Mouse (Mus musculus) G1E (cell line): ENCODE data around the gene Hsf2bp. TPM values are rescaled to one million over a fixed set of nuclear protein-coding genes. Genes with fewer than 3 reads are reported as not detected.

Experiments
- ATAC-seq: 2 replicates; pipeline ENCODE4 v1.8.0; 2016; ENCODE audit warnings: mild to moderate bottlenecking; ENCODE audit not compliant: insufficient number of reproducible peaks, poor library complexity, low FRiP score, severe bottlenecking; ENCODE audit errors: extremely low read depth
- DNase-seq: peaks from one replicate; pipeline ENCODE4 v3.0.0; 2012; ENCODE audit warnings: low spot score
- H3K27me3 ChIP-seq: 2 replicates; pipeline ENCODE4 v1.6.1; 2012; ENCODE audit warnings: mild to moderate bottlenecking, low read length, inconsistent platforms; ENCODE audit not compliant: insufficient read depth
- H3K36me3 ChIP-seq: replicated peaks from 2 replicates; pipeline ENCODE3; 2012; ENCODE audit warnings: mild to moderate bottlenecking, inconsistent platforms
- H3K4me1 ChIP-seq: 2 replicates; pipeline ENCODE4 v1.6.1; 2012; ENCODE audit warnings: low read depth, low read length, inconsistent platforms, mixed read lengths; ENCODE audit not compliant: insufficient read depth
- H3K4me3 ChIP-seq: 2 replicates; pipeline ENCODE4 v1.5.1; 2012; ENCODE audit warnings: low read depth, mild to moderate bottlenecking, inconsistent platforms, low read length, moderate library complexity, mixed read lengths
- H3K9me3 ChIP-seq: replicated peaks from 2 replicates; pipeline ENCODE4 v1.6.1; 2012; ENCODE audit warnings: inconsistent platforms
- CTCF ChIP-seq: IDR thresholded peaks from 2 replicates; pipeline ENCODE4 v1.5.1; 2012; ENCODE audit warnings: low read depth, low read length, inconsistent platforms, mixed read lengths
- GATA1 ChIP-seq: IDR thresholded peaks from 2 replicates; pipeline ENCODE4 v1.6.1; 2012; ENCODE audit warnings: borderline replicate concordance, low read length, inconsistent platforms, mixed read lengths
- GATA2 ChIP-seq: IDR thresholded peaks from 2 replicates; pipeline ENCODE4 v1.6.1; 2012; ENCODE audit warnings: low read depth, low read length, inconsistent platforms, borderline replicate concordance
- POLR2AphosphoS5 ChIP-seq: IDR thresholded peaks from 2 replicates; pipeline ENCODE4 v1.6.1; 2012; ENCODE audit warnings: low read depth, low read length, inconsistent platforms; ENCODE audit not compliant: insufficient replicate concordance
- TAL1 ChIP-seq: conservative IDR thresholded peaks from 2 replicates; pipeline ENCODE4 v1.6.1; 2012; ENCODE audit warnings: low read depth, low read length, inconsistent platforms, mixed read lengths
- polyA plus RNA-seq: library from polyadenylated mRNA; stranded (reverse); fragments of >175 nt; gene quantifications from 2 replicates; pipeline ENCODE4 v1.2.3, GENCODE M21; 2012
- total RNA-seq, 2 experiments: library from RNA; stranded (forward) in 1 of 2; stranded (reverse) in 1 of 2; fragments of 200-1000 nt in 1 of 2; fragments of >200 nt in 1 of 2; fragmentation: Nextera tagmentation in 1 of 2; gene quantifications; 2 replicates each; pipeline ENCODE4 v1.2.3; 2014 to 2017

Hsf2bp gene
- total and polyA plus RNA-seq, 3 experiments = not detected

- no peak for TF ChIP-seq TAL1
- no peak for TF ChIP-seq CTCF
- no peak for TF ChIP-seq POLR2AphosphoS5
- no peak for TF ChIP-seq GATA1
- TF ChIP-seq GATA2 = no peak
- Histone ChIP-seq H3K9me3 (no peaks in the 10 kb centered on the region), H3K4me3 (no peak overlapping the region), H3K4me1 (no peaks in the 10 kb centered on the region), H3K27me3 (no peaks in the 10 kb centered on the region), H3K36me3 (no peaks in the 10 kb centered on the region)
- DNase-seq (no peak), ATAC-seq (no peak)
Observed at GRCm38 (mm10) chr17:31962930-31963329, 73.2 kb downstream of the Hsf2bp start.

DNA sequence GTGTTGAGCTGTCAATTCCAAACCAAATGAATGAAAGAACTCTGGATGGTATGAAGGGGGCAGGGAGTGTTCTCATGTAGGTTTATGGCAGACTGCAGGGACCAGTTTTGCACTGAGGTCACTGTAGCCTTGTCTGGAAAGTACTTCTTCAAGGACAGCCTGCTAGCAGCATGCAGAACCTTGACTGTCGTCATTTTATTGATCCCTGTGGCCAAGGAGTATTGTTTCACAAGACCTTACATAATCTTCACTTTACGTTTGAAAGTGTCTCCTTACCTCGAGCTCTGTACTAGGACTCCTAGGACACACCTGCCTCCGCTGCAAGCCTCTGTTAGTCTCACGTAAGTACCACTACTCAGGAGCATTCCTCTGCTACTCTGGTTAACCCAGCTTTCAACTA is 73.9 kb downstream of the Hsf2bp start:
- Histone ChIP-seq H3K4me1 (no peaks in the 10 kb centered on the region), H3K4me3 (no peak overlapping the region), H3K36me3 (no peaks in the 10 kb centered on the region), H3K9me3 (no peaks in the 10 kb centered on the region), H3K27me3 (no peaks in the 10 kb centered on the region)
- no peak for ATAC-seq
- TF ChIP-seq GATA1 (no peak), CTCF (no peak), TAL1 (no peak)
- DNase-seq = no peak

DNA sequence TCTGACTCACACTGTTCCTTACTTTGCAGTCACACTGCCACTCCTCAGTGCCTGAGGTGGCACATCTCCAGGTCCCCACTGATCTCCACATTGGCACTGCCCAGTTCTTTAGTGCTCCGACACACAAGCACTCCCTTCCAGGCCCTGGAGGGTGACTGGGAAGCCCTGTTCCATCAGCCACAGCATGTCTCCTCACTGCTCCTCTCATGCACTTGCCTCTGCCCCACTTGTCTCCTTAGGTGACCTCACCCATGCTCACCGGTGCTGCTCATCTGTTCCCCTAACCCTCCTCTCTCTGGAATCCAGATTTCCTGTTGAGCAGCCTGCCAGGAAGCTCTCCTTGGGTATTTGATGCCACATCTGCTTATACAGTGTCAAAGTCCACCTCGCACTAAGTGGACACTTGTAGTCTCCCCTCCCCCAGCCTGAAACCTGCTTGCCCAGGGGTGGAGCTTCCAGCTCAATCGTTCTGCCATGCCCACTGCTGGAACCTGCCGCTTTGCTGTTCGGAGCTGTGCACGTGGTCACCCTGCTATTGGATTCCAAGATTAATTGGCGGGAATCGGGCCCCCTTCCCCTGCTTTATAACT is 81.5 kb downstream of the Hsf2bp start:
- ATAC-seq (no peak), DNase-seq (no peak)
- 0 out of 2 replicates have a peak, but pooled peaks cover 3% of the 10 kb centered on the region for H3K27me3 ChIP-seq
- no peak overlapping the region for H3K4me3 ChIP-seq
- no peaks in the 10 kb centered on the region for H3K36me3 ChIP-seq
- H3K4me1 ChIP-seq = no peaks in the 10 kb centered on the region
- TF ChIP-seq TAL1 (no peak), POLR2AphosphoS5 (no peak), CTCF (no peak), GATA2 (no peak), GATA1 (no peak)
- H3K9me3 ChIP-seq = no peaks in the 10 kb centered on the region

DNA sequence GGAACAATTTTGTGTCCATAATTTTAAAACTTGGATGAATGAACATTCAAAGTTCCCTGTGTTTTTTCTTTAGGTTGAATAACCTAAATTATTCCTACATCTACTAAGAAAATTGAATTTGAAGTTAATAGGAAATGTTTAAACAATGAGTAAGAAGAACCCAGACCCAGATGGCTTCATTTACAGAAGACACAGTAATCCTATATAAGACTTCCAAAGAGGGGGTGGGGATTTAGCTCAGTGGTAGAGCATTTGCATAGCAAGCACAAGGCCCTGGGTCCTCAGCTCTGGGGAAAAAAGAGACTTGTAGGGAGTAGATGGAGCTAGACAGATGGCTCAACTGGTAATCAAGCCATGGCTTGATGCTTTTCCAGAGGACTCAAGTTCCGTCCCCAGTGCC is 87.1 kb downstream of the Hsf2bp start:
- TF ChIP-seq GATA2 (no peak), CTCF (no peak), POLR2AphosphoS5 (no peak), GATA1 (no peak), TAL1 (no peak)
- no peak for DNase-seq
- ATAC-seq = no peak
- Histone ChIP-seq H3K27me3 (peaks cover 2% of the 10 kb centered on the region; the same call in 1 of the 2 replicates), H3K4me1 (no peaks in the 10 kb centered on the region), H3K4me3 (no peak overlapping the region), H3K9me3 (no peaks in the 10 kb centered on the region), H3K36me3 (no peaks in the 10 kb centered on the region)

DNA sequence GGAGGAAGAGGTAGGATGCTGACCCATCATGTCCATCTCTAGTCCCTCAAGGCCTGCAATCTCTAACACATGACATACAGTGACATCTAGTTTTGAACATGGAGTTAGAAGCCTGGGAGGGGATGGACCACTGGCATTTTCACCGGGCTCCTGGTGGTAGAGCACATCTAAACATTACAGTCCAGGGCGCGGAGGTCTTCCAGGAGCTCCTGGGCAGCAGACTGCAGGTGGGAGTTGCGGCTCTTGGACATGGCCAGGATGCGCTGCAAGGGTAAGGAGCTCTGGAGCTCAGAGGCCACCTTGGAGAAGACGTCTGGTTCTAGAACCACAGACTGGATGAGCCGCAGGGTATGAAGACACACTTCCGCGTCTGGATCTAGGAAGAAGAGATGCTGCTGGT is 89.7 kb downstream of the Hsf2bp start:
- no peak for TF ChIP-seq GATA1
- no peak for TF ChIP-seq TAL1
- no peak for TF ChIP-seq POLR2AphosphoS5
- no peak for TF ChIP-seq CTCF
- no peak for TF ChIP-seq GATA2
- H3K36me3 ChIP-seq = no peaks in the 10 kb centered on the region
- H3K4me3 ChIP-seq = no peak overlapping the region

DNA sequence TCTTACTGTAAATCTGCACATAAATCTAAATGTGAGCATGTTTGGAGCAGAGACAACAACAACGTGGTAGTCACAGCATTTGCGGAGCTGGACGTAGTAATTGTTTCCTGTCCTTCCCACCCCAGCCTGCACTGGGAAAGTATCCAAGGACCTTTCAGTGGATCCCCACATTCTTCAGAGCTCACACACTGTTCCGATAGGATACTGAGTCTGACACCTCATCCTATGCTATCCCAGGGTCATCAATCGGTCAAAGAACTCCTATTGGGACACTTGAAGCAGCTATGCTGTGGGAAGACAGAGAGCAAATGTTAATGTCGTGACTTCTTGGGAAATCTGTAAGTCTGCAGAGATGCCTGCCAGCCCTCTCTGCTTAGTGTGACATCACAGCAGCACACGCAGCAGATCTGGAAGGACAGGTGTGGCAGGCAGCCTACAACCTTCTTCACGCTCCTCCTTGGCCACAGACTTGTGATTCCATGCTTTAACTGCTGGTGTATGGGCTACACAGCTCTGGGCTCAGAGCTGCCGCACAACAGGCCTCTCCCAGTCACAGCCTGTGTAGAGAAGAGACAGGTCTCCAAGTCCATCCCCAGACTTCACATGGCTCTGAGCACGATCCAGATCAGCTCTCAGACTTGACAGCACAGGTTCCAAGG is 92.1 kb downstream of the Hsf2bp start:
- H3K36me3 ChIP-seq = no peaks in the 10 kb centered on the region

More for the DNA sequence above, 89.7 kb downstream of the Hsf2bp start:
- no peak for DNase-seq
- no peaks in the 10 kb centered on the region for H3K9me3 ChIP-seq
- peaks cover 2% of the 10 kb centered on the region; the same call in 1 of the 2 replicates for H3K27me3 ChIP-seq
- H3K4me1 ChIP-seq = no peaks in the 10 kb centered on the region
- ATAC-seq = no peak

More for the DNA sequence above, 92.1 kb downstream of the Hsf2bp start:
- ATAC-seq (no peak), DNase-seq (no peak)
- peaks cover 2% of the 10 kb centered on the region; the same call in 1 of the 2 replicates for H3K27me3 ChIP-seq
- no peak overlapping the region for H3K4me3 ChIP-seq
- TF ChIP-seq CTCF = no peak
- no peak for TF ChIP-seq POLR2AphosphoS5
- TF ChIP-seq GATA2 = no peak
- TF ChIP-seq GATA1 = no peak
- TF ChIP-seq TAL1 = no peak
- H3K9me3 ChIP-seq = no peaks in the 10 kb centered on the region
- H3K4me1 ChIP-seq = no peaks in the 10 kb centered on the region
